Mouse (Mus musculus) CH12.LX (cell line): ENCODE results near the gene Glyr1.

Experiments
- CTCF ChIP-seq, 2 experiments: IDR thresholded peaks in 1 of 2; conservative IDR thresholded peaks in 1 of 2; 2 replicates each; pipeline ENCODE4 v1.5.1; 2011 to 2012; ENCODE audit warnings: low read depth in 2 of 2, low read length in 2 of 2, improper control_type of control experiment in 1 of 2, inconsistent platforms in 1 of 2, mild to moderate bottlenecking in 1 of 2, moderate library complexity in 1 of 2
- EP300 ChIP-seq: IDR thresholded peaks from 2 replicates; pipeline ENCODE4 v1.6.1; 2011; ENCODE audit warnings: low read length, improper control_type of control experiment
- MAX ChIP-seq: IDR thresholded peaks from 2 replicates; pipeline ENCODE4 v1.6.1; 2011; ENCODE audit warnings: low read length, improper control_type of control experiment
- MYC ChIP-seq: IDR thresholded peaks from 2 replicates; pipeline ENCODE4 v1.6.1; 2011; ENCODE audit warnings: low read depth, mild to moderate bottlenecking, improper control_type of control experiment, low read length
- POLR2A ChIP-seq: IDR thresholded peaks from 2 replicates; pipeline ENCODE4 v1.6.1; 2011; ENCODE audit warnings: low read depth, mild to moderate bottlenecking, improper control_type of control experiment, low read length
- USF1 ChIP-seq: IDR thresholded peaks from 2 replicates; pipeline ENCODE4 v1.6.1; 2014; ENCODE audit warnings: low read depth, mild to moderate bottlenecking, inconsistent platforms, low read length, improper control_type of control experiment
- ZNF384 ChIP-seq: IDR thresholded peaks from 2 replicates; pipeline ENCODE4 v1.6.1; 2012; ENCODE audit warnings: low read depth, low read length, improper control_type of control experiment, inconsistent platforms

GRCm38 (mm10) chr16:4997553-4997952, 52.1 kb downstream of the Glyr1 start, which contains the start of gene Sept12:
- TF ChIP-seq ZNF384 (no peak), USF1 (no peak), POLR2A (no peak), EP300 (no peak), MYC (no peak), CTCF (conservative IDR thresholded peaks at IDR 0.05 in 1 of 2, IDR thresholded peaks at IDR 0.05 in 1 of 2; ENCODE audit: low read depth in 2 of 2, low read length in 2 of 2) (no peak), MAX (no peak)
